Mouse (Mus musculus) intestine, embryonic 16.5 days (tissue): ENCODE data around the gene Zfp595. TPM values are rescaled to one million over a fixed set of nuclear protein-coding genes. Genes with fewer than 3 reads are reported as not detected.
A peak's percentile ranks its signal among the peaks of the same experiment; 100 is the strongest.
"Not testable (repeated sequence)": the region's sequence is repeated elsewhere in the genome, so short reads cannot be mapped to it uniquely, and the experiment has no call there.

ENCODE experiments used
- ATAC-seq: fragments of 200-750 bp; cut with Nextera tagmentation; 2 replicates; pipeline ENCODE4 v1.8.0; 2017; ENCODE audit warnings: moderate TSS enrichment, moderate library complexity
- H3K27ac ChIP-seq: fragments of 300-500 bp; sonication (generic); 2 replicates; pipeline ENCODE4 v1.5.1; 2014; ENCODE audit warnings: mild to moderate bottlenecking, low read length
- H3K27me3 ChIP-seq: fragments of 300-500 bp; sonication (generic); replicated peaks from 2 replicates; pipeline ENCODE4 v1.6.1; 2014; ENCODE audit warnings: low read length, control low read depth, mixed read lengths; ENCODE audit not compliant: control insufficient read depth, insufficient read depth
- H3K36me3 ChIP-seq: fragments of 300-500 bp; sonication (generic); 2 replicates; pipeline ENCODE4 v1.6.1; 2014; ENCODE audit warnings: low read length, control low read depth; ENCODE audit not compliant: control insufficient read depth, insufficient read depth
- H3K4me1 ChIP-seq: fragments of 300-500 bp; sonication (generic); 2 replicates; pipeline ENCODE4 v1.6.1; 2014; ENCODE audit warnings: low read length, control low read depth, mixed read lengths; ENCODE audit not compliant: control insufficient read depth, insufficient read depth
- H3K4me2 ChIP-seq: fragments of 300-500 bp; sonication (generic); 2 replicates; pipeline ENCODE4 v1.6.1; 2014; ENCODE audit warnings: low read depth, low read length, control low read depth
- H3K4me3 ChIP-seq: fragments of 300-500 bp; sonication (generic); 2 replicates; pipeline ENCODE4 v1.5.1; 2014; ENCODE audit warnings: mild to moderate bottlenecking, low read length
- H3K9ac ChIP-seq: fragments of 300-500 bp; sonication (generic); 2 replicates; pipeline ENCODE4 v1.6.1; 2014; ENCODE audit warnings: low read depth, low read length
- H3K9me3 ChIP-seq: fragments of 300-500 bp; sonication (generic); 2 replicates; pipeline ENCODE4 v1.6.1; 2016; ENCODE audit warnings: low read length, control low read depth; ENCODE audit not compliant: control insufficient read depth
- WGBS: fragments of 180-500 bp; shearing (Covaris S2); extraction: QIAGEN DNeasy Blood & Tissue Kit; methylation state at CpG from one replicate; pipeline ENCODE4 v1.1.7; 2014; 5-methylcytosine and 5-hydroxymethylcytosine counted together
- polyA plus RNA-seq: library from polyadenylated mRNA; unstranded; fragments of >200 nt; fragmentation: Nextera tagmentation; extraction: Ambion mirVana; gene quantifications from 2 replicates; pipeline ENCODE4 v1.2.1, GENCODE M21; 2015

Gene Zfp595
- polyA plus RNA-seq, result 2.0 and 2.4 TPM in 2 replicates

- 10% methylated on average over 17 of the region's 17 CpGs for WGBS
- ATAC-seq, result peak; percentile 95
- Histone ChIP-seq H3K9me3 (no peaks in the 10 kb centered on the region), H3K4me3 (peak within 1 kb of the TSS; percentile 66), H3K4me1 (0 out of 2 replicates have a peak, but pooled peaks cover 3% of the 10 kb centered on the region), H3K4me2 (peak within 1 kb of the TSS; percentile 69), H3K27ac (peak within 1 kb of the TSS; percentile 64), H3K36me3 (no peaks in the 10 kb centered on the region), H3K9ac (peak within 1 kb of the TSS; percentile 73), H3K27me3 (no peaks in the 10 kb centered on the region)
Measured at GRCm38 (mm10) chr13:67332019-67332724, at the start of gene Zfp595. Zfp595 (minus strand) TSS chr13:67332570.

GRCm38 (mm10) chr13:67376255-67376654 is 43.9 kb upstream of the Zfp595 start:
- not testable (repeated sequence) for H3K36me3 ChIP-seq, ATAC-seq, H3K4me1 ChIP-seq, H3K27me3 ChIP-seq, H3K4me3 ChIP-seq, H3K27ac ChIP-seq, H3K9ac ChIP-seq, H3K4me2 ChIP-seq, H3K9me3 ChIP-seq
- 74% methylated on average over 3 of the region's 3 CpGs for WGBS

- not testable (repeated sequence) for H3K27me3 ChIP-seq, H3K27ac ChIP-seq, H3K36me3 ChIP-seq, H3K4me1 ChIP-seq, H3K9me3 ChIP-seq
- 12% methylated on average over 13 of the region's 15 CpGs for WGBS
- peak within 1 kb of the TSS; percentile 65 for H3K9ac ChIP-seq
- H3K4me2 ChIP-seq, result peak within 1 kb of the TSS; percentile 57
- peak; percentile 99 for ATAC-seq
- H3K4me3 ChIP-seq, result peak within 1 kb of the TSS; percentile 67
Measured at GRCm38 (mm10) chr13:67375050-67375911, 42.9 kb upstream of the Zfp595 start, which contains the start of the genes Gm28041 and Zfp456. Gm28041 (minus strand) TSS chr13:67375733. Zfp456 (minus strand) TSS chr13:67375810.

- Histone ChIP-seq H3K36me3 (no peaks in the 10 kb centered on the region), H3K4me2 (peak within 1 kb of the TSS; percentile 51), H3K27me3 (no peaks in the 10 kb centered on the region), H3K4me1 (peaks cover 3% of the 10 kb centered on the region; the same call in 1 of the 2 replicates), H3K4me3 (peak within 1 kb of the TSS; percentile 79), H3K27ac (peak within 1 kb of the TSS; percentile 72), H3K9me3 (no peaks in the 10 kb centered on the region), H3K9ac (peak within 1 kb of the TSS; percentile 80)
- WGBS, result under 1% methylated on average over 15 of the region's 15 CpGs
- ATAC-seq, result peak; percentile 96
Measured at GRCm38 (mm10) chr13:67360131-67360744, 27.9 kb upstream of the Zfp595 start, which contains the start of the genes Gm28044 and Zfp953. Gm28044 (minus strand) TSS chr13:67360536. Zfp953 (minus strand) TSS chr13:67360605.

- no peak overlapping the region for H3K9ac ChIP-seq
Measured at GRCm38 (mm10) chr13:67351854-67352253, 19.5 kb upstream of the Zfp595 start.

GRCm38 (mm10) chr13:67343422-67343821 is 11.1 kb upstream of the Zfp595 start:
- no peak overlapping the region for H3K4me2 ChIP-seq
- no peaks in the 10 kb centered on the region for H3K27me3 ChIP-seq
- ATAC-seq, result no peak
- H3K4me3 ChIP-seq, result no peak overlapping the region
- H3K4me1 ChIP-seq, result no peaks in the 10 kb centered on the region
- WGBS, result 91% methylated on average over 2 of the region's 2 CpGs
- peaks cover 3% of the 10 kb centered on the region; the same call in 1 of the 2 replicates for H3K36me3 ChIP-seq
- H3K9me3 ChIP-seq, result no peaks in the 10 kb centered on the region
- no peak overlapping the region for H3K27ac ChIP-seq
- H3K9ac ChIP-seq, result no peak overlapping the region

More at GRCm38 (mm10) chr13:67351854-67352253, 19.5 kb upstream of the Zfp595 start:
- no peaks in the 10 kb centered on the region for H3K27me3 ChIP-seq
- H3K4me1 ChIP-seq, result no peaks in the 10 kb centered on the region
- no peaks in the 10 kb centered on the region for H3K36me3 ChIP-seq
- H3K9me3 ChIP-seq, result no peaks in the 10 kb centered on the region
- H3K4me3 ChIP-seq, result no peak overlapping the region
- H3K27ac ChIP-seq, result no peak overlapping the region
- ATAC-seq, result no peak
- H3K4me2 ChIP-seq, result no peak overlapping the region

GRCm38 (mm10) chr13:67332877-67333276 is 507 bp upstream of the Zfp595 start:
- no peaks in the 10 kb centered on the region for H3K9me3 ChIP-seq
- peak overlapping the region; percentile 73 for H3K9ac ChIP-seq
- H3K36me3 ChIP-seq, result no peaks in the 10 kb centered on the region
- ATAC-seq, result peak; percentile 31
- peak overlapping the region; percentile 69 for H3K4me2 ChIP-seq
- no peaks in the 10 kb centered on the region for H3K27me3 ChIP-seq
- no peak overlapping the region for H3K27ac ChIP-seq
- 0 out of 2 replicates have a peak, but pooled peaks cover 3% of the 10 kb centered on the region for H3K4me1 ChIP-seq
- 69% methylated on average over 1 of the region's 1 CpGs for WGBS
- H3K4me3 ChIP-seq, result peak overlapping the region; percentile 66

GRCm38 (mm10) chr13:67306718-67307117 is 25.7 kb downstream of the Zfp595 start:
- peak; percentile 74 for ATAC-seq

More at GRCm38 (mm10) chr13:67306718-67307117, 25.7 kb downstream of the Zfp595 start:
- H3K9ac ChIP-seq, result peak overlapping the region; percentile 88; the same call in 1 of the 2 replicates
- 26% methylated on average over 5 of the region's 5 CpGs for WGBS
- H3K9me3 ChIP-seq, result no peaks in the 10 kb centered on the region
- peak overlapping the region; percentile 90 for H3K4me2 ChIP-seq
- peak overlapping the region; percentile 81 for H3K4me3 ChIP-seq
- H3K4me1 ChIP-seq, result peaks cover 6% of the 10 kb centered on the region; the same call in 1 of the 2 replicates
- H3K27me3 ChIP-seq, result no peaks in the 10 kb centered on the region
- H3K27ac ChIP-seq, result no peak overlapping the region
- no peaks in the 10 kb centered on the region for H3K36me3 ChIP-seq
